Comparison of ENCODE assay signal across 9 mouse cellular contexts in genomic region chr4:93551086-93551485, GRCm38 (mm10).
DNase-seq lines count a peak whose midpoint lies in the region; ATAC-seq lines count a peak whose summit lies in the region.
"Had no signal": no experiment of that assay in that cellular context is flagged by ENCODE, and none has a peak within 500 bp of the region (broad histone marks: within the 10 kb centered on the region; RNA-seq: fewer than 3 reads in every experiment).

No protein-coding gene starts in this region.

- no peak overlapping the region for H3K27ac ChIP-seq in hindbrain, embryonic 15.5 days (replicated peaks)
- H3K27ac ChIP-seq in hindbrain, embryonic 12.5 days = no peak overlapping the region
- H3K27ac ChIP-seq: liver, embryonic 15.5 days had no signal

- H3K36me3 ChIP-seq in hindbrain, embryonic 15.5 days = no peaks in the 10 kb centered on the region
- H3K36me3 ChIP-seq in hindbrain, embryonic 12.5 days = no peaks in the 10 kb centered on the region
- H3K36me3 ChIP-seq: liver, embryonic 15.5 days had no signal

- no peak overlapping the region for H3K4me2 ChIP-seq in hindbrain, embryonic 15.5 days
- H3K4me2 ChIP-seq in hindbrain, embryonic 12.5 days (replicated peaks) = no peak overlapping the region
- H3K4me2 ChIP-seq: liver, embryonic 15.5 days had no signal

- H3K4me1 ChIP-seq in hindbrain, embryonic 15.5 days (replicated peaks) = no peaks in the 10 kb centered on the region
- no peaks in the 10 kb centered on the region for H3K4me1 ChIP-seq in hindbrain, embryonic 12.5 days

- H3K9ac ChIP-seq in hindbrain, embryonic 15.5 days = no peak overlapping the region
- no peak overlapping the region for H3K9ac ChIP-seq in hindbrain, embryonic 12.5 days
- H3K9ac ChIP-seq: liver, embryonic 15.5 days had no signal

- ATAC-seq in hindbrain, embryonic 15.5 days (ENCODE audit: low FRiP score, low read depth) = peak; percentile 66
- ATAC-seq in hindbrain, embryonic 12.5 days (ENCODE audit: low FRiP score) = no peak
- ATAC-seq in megakaryocyte, adult 5-6 weeks (ENCODE audit: poor library complexity, severe bottlenecking) = peak; percentile 56

- H3K9me3 ChIP-seq in hindbrain, embryonic 15.5 days = no peaks in the 10 kb centered on the region
- no peaks in the 10 kb centered on the region for H3K9me3 ChIP-seq in hindbrain, embryonic 12.5 days (replicated peaks)
- H3K9me3 ChIP-seq: liver, embryonic 15.5 days had no signal

- peak; percentile 83 for DNase-seq in brain, adult 2 months (ENCODE audit: low read depth, low spot score)
- peak; percentile 76 for DNase-seq in gastrocnemius, adult 18-20 months (ENCODE audit: low spot score)
- DNase-seq in layer of hippocampus, adult 8-10 months (ENCODE audit: low spot score in 2 of 2) = peak; percentile 46 to 72
- DNase-seq in MN1 (ENCODE audit: low spot score) = no peak
- DNase-seq in thymus, adult 18-20 months = no peak

- no peak overlapping the region for H3K4me3 ChIP-seq in hindbrain, embryonic 15.5 days
- no peak overlapping the region for H3K4me3 ChIP-seq in hindbrain, embryonic 12.5 days
- H3K4me3 ChIP-seq: liver, embryonic 15.5 days had no signal

- H3K27me3 ChIP-seq in hindbrain, embryonic 15.5 days = no peaks in the 10 kb centered on the region
- no peaks in the 10 kb centered on the region for H3K27me3 ChIP-seq in hindbrain, embryonic 12.5 days
- H3K27me3 ChIP-seq: liver, embryonic 15.5 days had no signal

Comparison
In these comparisons a context has a peak if more than half of its experiments do, and no peak if none do; other contexts are left out.
1. DNase-seq: peak in brain, adult 2 months (single experiment), gastrocnemius, adult 18-20 months (single experiment) and layer of hippocampus, adult 8-10 months (2 of 2); none in MN1 (single experiment) and thymus, adult 18-20 months (0 of 2).